Mouse (Mus musculus) hindbrain, embryonic 11.5 days (tissue): ENCODE results near the gene Ubtd2. TPM values are rescaled to one million over a fixed set of nuclear protein-coding genes. Genes with fewer than 3 reads are reported as not detected.

Source experiments
- ATAC-seq: fragments of 200-750 bp; cut with Nextera tagmentation; 2 replicates; pipeline ENCODE4 v1.8.0; 2017; ENCODE audit warnings: mild to moderate bottlenecking, moderate TSS enrichment, moderate library complexity; ENCODE audit not compliant: low FRiP score
- DNase-seq: peaks from one replicate; pipeline ENCODE4 v3.0.0-alpha.2; 2015; ENCODE audit warnings: low spot score
- H3K27ac ChIP-seq: fragments of 300-500 bp; sonication (generic); 2 replicates; pipeline ENCODE4 v1.5.1; 2014; ENCODE audit warnings: mild to moderate bottlenecking, low read depth, low read length
- H3K27me3 ChIP-seq: fragments of 300-500 bp; sonication (generic); 2 replicates; pipeline ENCODE4 v1.6.1; 2014; ENCODE audit warnings: mild to moderate bottlenecking, low read length, moderate library complexity, mixed read lengths; ENCODE audit not compliant: control insufficient read depth, insufficient read depth
- H3K36me3 ChIP-seq: fragments of 300-500 bp; sonication (generic); 2 replicates; pipeline ENCODE4 v1.6.1; 2014; ENCODE audit warnings: mild to moderate bottlenecking, low read length, moderate library complexity, mixed read lengths; ENCODE audit not compliant: control insufficient read depth, insufficient read depth
- H3K4me1 ChIP-seq: fragments of 300-500 bp; sonication (generic); replicated peaks from 2 replicates; pipeline ENCODE4 v1.6.1; 2014; ENCODE audit warnings: low read length, mixed read lengths; ENCODE audit not compliant: control insufficient read depth, insufficient read depth
- H3K4me2 ChIP-seq: fragments of 300-500 bp; sonication (generic); replicated peaks from 2 replicates; pipeline ENCODE4 v1.6.1; 2014; ENCODE audit warnings: mild to moderate bottlenecking, low read depth, low read length
- H3K4me3 ChIP-seq: fragments of 300-500 bp; sonication (generic); 2 replicates; pipeline ENCODE4 v1.5.1; 2014; ENCODE audit warnings: low read depth, low read length
- H3K9ac ChIP-seq: fragments of 300-500 bp; sonication (generic); 2 replicates; pipeline ENCODE4 v1.6.1; 2014; ENCODE audit warnings: low read depth, low read length
- H3K9me3 ChIP-seq: fragments of 300-500 bp; sonication (generic); 2 replicates; pipeline ENCODE4 v1.6.1; 2016; ENCODE audit warnings: low read length; ENCODE audit not compliant: control insufficient read depth
- WGBS: fragments of 180-500 bp; shearing (Covaris S2); extraction: QIAGEN DNeasy Blood & Tissue Kit; methylation state at CpG from one replicate; pipeline ENCODE4 v1.1.7; 2014; 5-methylcytosine and 5-hydroxymethylcytosine counted together
- polyA plus RNA-seq: library from polyadenylated mRNA; unstranded; fragments of >200 nt; fragmentation: Nextera tagmentation; extraction: Ambion mirVana; gene quantifications from 2 replicates; pipeline ENCODE4 v1.2.1, GENCODE M21; 2014

The Ubtd2 gene
- polyA plus RNA-seq, 1 experiment from 2014 or later: 65.5 TPM

- WGBS: 91% methylated on average over 2 of the region's 2 CpGs
- Histone ChIP-seq H3K4me2 (no peak overlapping the region), H3K9ac (no peak overlapping the region)
Observed at GRCm38 (mm10) chr11:32481525-32481924, 26.4 kb downstream of the Ubtd2 start.

GRCm38 (mm10) chr11:32485290-32485689, 30.1 kb downstream of the Ubtd2 start:
- Histone ChIP-seq H3K27me3 (no peaks in the 10 kb centered on the region), H3K4me3 (no peak overlapping the region), H3K36me3 (no peaks in the 10 kb centered on the region), H3K4me1 (no peaks in the 10 kb centered on the region), H3K4me2 (no peak overlapping the region), H3K9me3 (no peaks in the 10 kb centered on the region), H3K9ac (no peak overlapping the region), H3K27ac (no peak overlapping the region)
- DNase-seq (no peak), ATAC-seq (no peak)
- 74% methylated on average over 3 of the region's 3 CpGs for WGBS

More at GRCm38 (mm10) chr11:32481525-32481924, 26.4 kb downstream of the Ubtd2 start:
- Histone ChIP-seq H3K27ac (no peak overlapping the region), H3K4me3 (no peak overlapping the region), H3K36me3 (no peaks in the 10 kb centered on the region), H3K27me3 (no peaks in the 10 kb centered on the region), H3K4me1 (no peaks in the 10 kb centered on the region), H3K9me3 (no peaks in the 10 kb centered on the region)
- ATAC-seq (no peak), DNase-seq (no peak)

GRCm38 (mm10) chr11:32486621-32487020, 31.5 kb downstream of the Ubtd2 start:
- 57% methylated on average over 3 of the region's 3 CpGs for WGBS
- H3K4me2 ChIP-seq: no peak overlapping the region
- H3K4me1 ChIP-seq: no peaks in the 10 kb centered on the region
- no peaks in the 10 kb centered on the region for H3K9me3 ChIP-seq
- H3K36me3 ChIP-seq: no peaks in the 10 kb centered on the region
- H3K9ac ChIP-seq: no peak overlapping the region
- ATAC-seq: no peak
- no peak for DNase-seq
- H3K4me3 ChIP-seq: no peak overlapping the region
- H3K27me3 ChIP-seq: no peaks in the 10 kb centered on the region
- no peak overlapping the region for H3K27ac ChIP-seq

- ATAC-seq (no peak), DNase-seq (no peak)
- H3K9me3 ChIP-seq: no peaks in the 10 kb centered on the region
- no peak overlapping the region for H3K27ac ChIP-seq
- no peak overlapping the region for H3K4me3 ChIP-seq
- H3K36me3 ChIP-seq: no peaks in the 10 kb centered on the region
- no peak overlapping the region for H3K4me2 ChIP-seq
- no peaks in the 10 kb centered on the region for H3K27me3 ChIP-seq
- no peaks in the 10 kb centered on the region for H3K4me1 ChIP-seq
- H3K9ac ChIP-seq: no peak overlapping the region
- 87% methylated on average over 3 of the region's 3 CpGs for WGBS
Observed at GRCm38 (mm10) chr11:32487501-32487900, 32.3 kb downstream of the Ubtd2 start.

- no peak overlapping the region for H3K4me3 ChIP-seq
- H3K4me1 ChIP-seq: no peaks in the 10 kb centered on the region
- no peak overlapping the region for H3K27ac ChIP-seq
- no peak overlapping the region for H3K4me2 ChIP-seq
- no peak for ATAC-seq
- H3K9ac ChIP-seq: no peak overlapping the region
- no peaks in the 10 kb centered on the region for H3K36me3 ChIP-seq
- H3K27me3 ChIP-seq: no peaks in the 10 kb centered on the region
- DNase-seq: no peak
- no peaks in the 10 kb centered on the region for H3K9me3 ChIP-seq
Observed at GRCm38 (mm10) chr11:32488344-32488743, 33.2 kb downstream of the Ubtd2 start.

- no peak overlapping the region for H3K4me3 ChIP-seq
- H3K36me3 ChIP-seq: no peaks in the 10 kb centered on the region
- no peaks in the 10 kb centered on the region for H3K9me3 ChIP-seq
- H3K27me3 ChIP-seq: no peaks in the 10 kb centered on the region
- H3K4me2 ChIP-seq: no peak overlapping the region
- ATAC-seq: no peak
- no peak overlapping the region for H3K9ac ChIP-seq
- WGBS: 91% methylated on average over 5 of the region's 5 CpGs
- no peak for DNase-seq
- no peaks in the 10 kb centered on the region for H3K4me1 ChIP-seq
- no peak overlapping the region for H3K27ac ChIP-seq
Observed at GRCm38 (mm10) chr11:32488808-32489670, 33.9 kb downstream of the Ubtd2 start.

- H3K9ac ChIP-seq: no peak overlapping the region
- H3K27ac ChIP-seq: no peak overlapping the region
- no peak overlapping the region for H3K4me3 ChIP-seq
- no peaks in the 10 kb centered on the region for H3K9me3 ChIP-seq
- ATAC-seq (no peak), DNase-seq (no peak)
- H3K36me3 ChIP-seq: no peaks in the 10 kb centered on the region
- no peaks in the 10 kb centered on the region for H3K4me1 ChIP-seq
- H3K4me2 ChIP-seq: no peak overlapping the region
- 89% methylated on average over 2 of the region's 2 CpGs for WGBS
- H3K27me3 ChIP-seq: no peaks in the 10 kb centered on the region
Observed at GRCm38 (mm10) chr11:32491079-32491478, 35.9 kb downstream of the Ubtd2 start.

- Histone ChIP-seq H3K4me2 (no peak overlapping the region), H3K9me3 (no peaks in the 10 kb centered on the region), H3K27me3 (no peaks in the 10 kb centered on the region), H3K4me1 (no peaks in the 10 kb centered on the region), H3K4me3 (no peak overlapping the region), H3K9ac (no peak overlapping the region), H3K36me3 (no peaks in the 10 kb centered on the region), H3K27ac (no peak overlapping the region)
- no peak for DNase-seq
- no peak for ATAC-seq
Observed at GRCm38 (mm10) chr11:32493312-32493711, 38.1 kb downstream of the Ubtd2 start.

- no peak overlapping the region for H3K4me3 ChIP-seq
- no peaks in the 10 kb centered on the region for H3K27me3 ChIP-seq
- DNase-seq (no peak), ATAC-seq (no peak)
- H3K27ac ChIP-seq: no peak overlapping the region
- no peaks in the 10 kb centered on the region for H3K36me3 ChIP-seq
- no peak overlapping the region for H3K9ac ChIP-seq
- H3K4me2 ChIP-seq: no peak overlapping the region
- H3K4me1 ChIP-seq: no peaks in the 10 kb centered on the region
- 93% methylated on average over 2 of the region's 2 CpGs for WGBS
- no peaks in the 10 kb centered on the region for H3K9me3 ChIP-seq
Observed at GRCm38 (mm10) chr11:32495283-32495682, 40.1 kb downstream of the Ubtd2 start.
